Mouse (Mus musculus): Measurements from ENCODE around the gene Klhl5. TPM values are rescaled to one million over a fixed set of nuclear protein-coding genes. Genes with fewer than 3 reads are reported as not detected.

Gene Klhl5
- total RNA-seq, 2 experiments from 2014 or later: 69.4 to 73.1 TPM

DNA sequence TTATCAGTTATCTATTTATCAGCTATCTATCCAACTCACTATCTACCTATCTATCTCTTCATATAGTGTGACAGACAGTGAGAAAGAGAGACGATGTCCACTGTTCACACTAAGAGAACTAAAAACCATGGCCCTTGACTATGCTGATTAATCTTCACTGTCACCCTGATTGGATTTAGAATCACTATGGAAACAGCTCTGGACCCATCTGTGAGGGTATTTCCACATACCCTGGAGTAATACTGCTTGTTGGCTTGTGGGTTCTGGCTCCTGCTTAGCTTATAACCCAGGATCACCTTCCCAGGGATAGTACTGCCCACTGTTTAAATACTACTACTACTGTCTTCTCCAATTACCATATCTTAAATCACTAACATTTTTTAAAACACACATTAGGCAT is 74.9 kb downstream of the Klhl5 start:
- DNase-seq (ENCODE audit: low spot score in 2 of 2): no peak

DNA sequence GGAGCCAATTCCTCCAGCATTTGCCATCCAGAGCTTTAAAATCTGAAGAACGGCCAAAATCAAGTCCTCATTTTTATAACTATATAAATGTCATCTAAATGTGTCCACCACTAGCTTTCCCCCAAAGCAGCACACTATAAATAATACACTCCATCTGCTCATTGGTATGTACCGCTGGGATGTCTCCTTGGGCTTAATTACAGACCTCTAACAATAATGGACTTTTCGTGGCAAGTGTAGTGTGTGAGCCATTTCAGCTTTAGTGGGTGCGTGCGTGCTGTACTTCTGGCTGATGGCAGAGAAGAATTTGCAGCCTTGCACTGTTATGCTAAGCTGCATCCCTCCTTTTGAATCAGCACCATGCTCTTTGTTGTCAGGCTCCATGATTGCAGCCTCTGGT is 84.3 kb downstream of the Klhl5 start:
- DNase-seq (ENCODE audit: low spot score in 2 of 2): no peak

DNA sequence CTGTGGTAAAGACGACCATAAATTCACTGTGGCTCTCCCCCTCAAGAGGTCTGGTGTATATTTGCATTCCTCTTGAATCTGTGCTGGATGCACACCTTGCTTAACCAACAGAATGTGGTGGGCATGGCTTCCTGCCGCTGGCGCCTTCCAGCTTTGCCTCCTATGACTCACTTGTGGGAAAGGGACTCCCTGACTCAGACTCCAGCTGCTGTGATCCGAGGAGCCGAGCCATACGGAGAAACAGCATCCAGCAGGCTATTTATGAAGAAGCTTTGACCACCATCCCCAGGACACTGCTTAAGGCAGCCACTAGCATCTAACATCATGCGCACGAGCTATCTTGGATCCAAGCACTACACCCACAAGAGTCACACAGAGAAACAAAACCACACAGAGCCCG is 87.1 kb downstream of the Klhl5 start:
- DNase-seq (ENCODE audit: low spot score in 2 of 2): no peak

GRCm38 (mm10) chr5:65199346-65200128 is 92.2 kb downstream of the Klhl5 start, which contains the start of gene Wdr19:
Gene Wdr19, plus strand, starts transcription at chr5:65199696.
- DNase-seq (ENCODE audit: low spot score in 2 of 2): peak; percentile 92 to 96

DNA sequence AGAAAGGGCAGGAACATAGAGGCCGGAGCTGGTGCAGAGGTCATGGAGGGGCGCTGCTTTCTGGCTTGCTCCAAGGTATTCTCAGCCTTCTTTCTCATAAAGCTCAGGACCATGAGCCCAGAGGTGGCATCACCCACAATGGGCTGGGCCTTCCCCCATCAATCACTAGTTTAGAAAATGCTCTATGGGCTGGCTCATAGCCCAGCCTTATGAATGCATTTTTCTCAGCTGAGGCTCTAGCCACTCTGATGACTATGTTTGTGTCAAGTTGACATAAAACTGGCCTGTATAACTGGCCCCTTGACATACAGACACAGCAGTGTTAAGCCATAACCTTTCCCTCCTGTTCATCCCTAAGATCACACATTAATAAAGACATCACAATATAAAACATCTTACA is 97.4 kb downstream of the Klhl5 start:
- no peak for DNase-seq (ENCODE audit: low spot score in 2 of 2)

- peak in 1 of 2 experiments; percentile 16 for DNase-seq (ENCODE audit: low spot score in 2 of 2)
These were observed 106.0 kb downstream of the Klhl5 start for GRCm38 (mm10) chr5:65213321-65213720.

Other genes with a start within 250 kb of the Klhl5 start
- 1 to 10 TPM; 1.4 to 1.7 TPM for gene Tlr1, start 174.0 kb upstream of the Klhl5 start, total RNA-seq (2021)
- gene Tlr6, start 147.4 kb upstream of the Klhl5 start, total RNA-seq (2021): 1 to 10 TPM; 1.5 to 2.4 TPM
- 10 to 100 TPM; 34.2 to 35.0 TPM for gene Fam114a1, start 137.5 kb upstream of the Klhl5 start, total RNA-seq (2021)
- gene Tmem156, start 15.4 kb upstream of the Klhl5 start, total RNA-seq (2021): under 1 TPM; 0.22 to 0.54 TPM
- 10 to 100 TPM; 15.6 to 17.8 TPM for gene Wdr19, start 92.2 kb downstream of the Klhl5 start, total RNA-seq (2021)
- gene Rfc1, start 228.1 kb downstream of the Klhl5 start, total RNA-seq (2021): 10 to 100 TPM; 62.5 to 72.1 TPM
- gene Klb, start 240.8 kb downstream of the Klhl5 start, total RNA-seq (2021): 10 to 100 TPM in 1 of 2 experiments, 1 to 10 TPM in 1; 9.4 to 14.6 TPM